Mouse (Mus musculus): Measurements from ENCODE around the gene Tmem63a. TPM values are rescaled to one million over a fixed set of nuclear protein-coding genes. Genes with fewer than 3 reads are reported as not detected.

Gene Tmem63a
- polyA plus RNA-seq, 1 experiment = 45.5 TPM

DNA sequence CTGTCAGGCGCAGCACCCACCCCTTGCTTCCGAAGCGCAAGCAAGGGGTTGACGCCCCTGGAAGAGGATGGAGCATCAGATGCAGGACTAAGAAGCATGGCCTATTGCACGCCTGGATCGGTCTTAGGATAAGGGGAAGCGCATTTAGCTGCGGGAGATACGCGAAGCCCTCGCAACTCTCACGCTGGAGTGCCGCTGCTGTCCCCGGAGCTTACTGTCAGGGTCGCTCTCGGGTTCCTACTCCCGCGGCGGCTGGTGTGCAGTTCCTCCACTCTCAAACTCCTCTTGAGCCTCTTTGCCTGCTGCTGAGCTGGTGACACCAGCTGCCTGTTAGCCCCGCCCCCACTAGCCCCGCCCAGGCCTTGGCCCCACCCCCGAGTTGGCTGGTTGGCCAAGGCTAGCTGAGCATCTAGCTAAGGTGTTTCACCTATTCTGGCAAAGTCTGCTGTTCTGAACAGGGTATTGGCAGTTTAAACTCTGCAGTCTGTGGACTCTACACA, 75.1 kb downstream of the Tmem63a start:
- no peaks in the 10 kb centered on the region for H3K27me3 ChIP-seq (ENCODE audit: control insufficient read depth, insufficient read depth, insufficient read length)
- no peaks in the 10 kb centered on the region for H3K36me3 ChIP-seq (ENCODE audit: control insufficient read depth, insufficient read depth)
- no peaks in the 10 kb centered on the region for H3K79me2 ChIP-seq (ENCODE audit: control insufficient read depth, insufficient read depth)
- H3K4me3 ChIP-seq = peak overlapping the region; percentile 38
- TF ChIP-seq MYOG (IDR thresholded peaks at IDR 0.05; ENCODE audit: control insufficient read depth in 1 of 3, insufficient read depth in 1 of 3, insufficient read length in 2 of 3, low read depth in 2 of 3) = no peak
- peak; percentile 80 for TF ChIP-seq POLR2A (IDR thresholded peaks at IDR 0.05; ENCODE audit: insufficient read length, low read depth)
- TF ChIP-seq POLR2AphosphoS2 (IDR thresholded peaks at IDR 0.05; ENCODE audit: insufficient read length, low read depth) = peak; percentile 82
- no peak overlapping the region for H3ac ChIP-seq (ENCODE audit: control insufficient read depth, insufficient read length)
- H3K4me2 ChIP-seq (ENCODE audit: low read depth) = peak overlapping the region; percentile 96

DNA sequence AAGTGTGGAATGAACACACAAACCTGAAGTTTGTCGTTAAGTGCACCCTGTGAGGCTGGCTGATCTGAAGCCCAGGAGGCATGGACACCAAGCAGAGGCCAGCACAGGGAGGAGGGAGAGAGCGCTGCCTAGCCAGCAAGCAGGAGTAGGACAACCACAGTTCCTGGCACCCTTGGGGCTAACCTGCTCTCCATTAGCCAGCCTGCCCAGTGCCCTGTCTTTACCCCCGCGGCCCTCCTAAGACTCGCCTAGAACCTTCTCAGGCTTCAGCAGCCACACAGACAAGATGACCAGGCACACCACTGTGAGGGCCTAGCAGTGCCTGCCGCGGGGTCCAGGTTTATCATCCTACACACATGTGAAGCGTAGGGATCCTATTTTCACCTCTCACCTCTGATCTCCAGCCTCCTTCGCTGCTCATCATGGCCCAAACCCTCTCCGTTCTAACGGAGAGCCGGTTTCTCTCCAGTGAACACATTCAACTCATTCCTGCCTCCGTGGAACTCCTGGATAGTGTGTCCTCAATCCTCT, 75.8 kb downstream of the Tmem63a start:
- no peak overlapping the region for H3K4me2 ChIP-seq (ENCODE audit: low read depth)
- TF ChIP-seq REST (IDR thresholded peaks at IDR 0.05; ENCODE audit: insufficient read depth, insufficient read length) (no peak), E2F4 (IDR thresholded peaks at IDR 0.05; ENCODE audit: insufficient read depth) (no peak)
- no peak overlapping the region for H3ac ChIP-seq (ENCODE audit: control insufficient read depth, insufficient read length)
- peak overlapping the region; percentile 38 for H3K4me3 ChIP-seq
- no peaks in the 10 kb centered on the region for H3K27me3 ChIP-seq (ENCODE audit: control insufficient read depth, insufficient read depth, insufficient read length)
- H3K36me3 ChIP-seq (ENCODE audit: control insufficient read depth, insufficient read depth) = no peaks in the 10 kb centered on the region
- H3K79me2 ChIP-seq (ENCODE audit: control insufficient read depth, insufficient read depth) = no peaks in the 10 kb centered on the region

DNA sequence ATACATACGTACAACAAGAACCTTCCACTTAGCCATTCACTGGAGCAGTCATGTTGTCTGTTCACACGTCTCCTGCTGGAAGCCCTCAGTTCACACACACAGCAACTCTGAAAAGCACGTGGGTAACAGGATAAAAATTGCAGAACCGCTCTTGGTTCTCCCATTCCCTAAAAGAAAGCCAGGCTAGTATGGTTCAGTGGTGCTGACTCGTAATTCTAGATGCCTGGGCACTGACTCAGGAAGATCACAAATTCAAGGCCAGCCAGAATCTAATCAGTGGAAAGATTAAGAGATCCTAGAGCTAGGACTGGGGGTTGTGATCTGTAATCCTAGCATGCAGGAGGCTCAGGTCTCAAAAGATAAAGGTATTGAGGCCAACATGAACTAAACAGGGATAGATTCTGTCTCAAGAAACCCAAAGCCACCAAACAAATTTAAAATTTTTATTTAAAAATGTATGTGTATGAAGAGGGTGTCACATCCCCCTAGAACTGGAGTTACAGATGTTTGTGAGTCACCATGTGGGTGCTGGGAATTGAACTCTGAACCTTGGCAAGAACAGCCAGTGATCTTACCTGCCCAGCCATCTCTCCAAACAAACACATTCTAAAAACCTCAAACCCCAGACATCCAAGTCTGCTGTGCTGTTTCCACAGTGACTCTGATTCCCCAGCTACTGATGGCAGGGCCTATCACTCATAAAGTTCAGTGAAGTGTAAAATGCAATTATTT, 78.8 kb downstream of the Tmem63a start, which contains the start of gene Ephx1:
Ephx1 (minus strand) TSS at position 149 of the 732 bp plus-strand sequence.
- TF ChIP-seq USF1 (IDR thresholded peaks at IDR 0.05; ENCODE audit: low read depth) (no peak), REST (IDR thresholded peaks at IDR 0.05; ENCODE audit: insufficient read depth, insufficient read length) (no peak), CEBPB (IDR thresholded peaks at IDR 0.05; ENCODE audit: insufficient read depth, poor library complexity, severe bottlenecking) (no peak), SRF (IDR thresholded peaks at IDR 0.05; ENCODE audit: control insufficient read depth, insufficient read length, low read depth) (no peak), MYOD1 (IDR thresholded peaks at IDR 0.05; ENCODE audit: control insufficient read depth in 1 of 3, insufficient read length in 2 of 3, low read depth in 2 of 3) (no peak), MAX (IDR thresholded peaks at IDR 0.05; ENCODE audit: low read depth) (no peak), MYOG (IDR thresholded peaks at IDR 0.05; ENCODE audit: control insufficient read depth in 1 of 3, insufficient read depth in 1 of 3, insufficient read length in 2 of 3, low read depth in 2 of 3) (no peak), TCF3 (IDR thresholded peaks at IDR 0.05; ENCODE audit: insufficient read length, low read depth) (no peak), POLR2AphosphoS2 (IDR thresholded peaks at IDR 0.05; ENCODE audit: insufficient read length, low read depth) (no peak), E2F4 (IDR thresholded peaks at IDR 0.05; ENCODE audit: insufficient read depth) (no peak)
- Histone ChIP-seq H3ac (ENCODE audit: control insufficient read depth, insufficient read length) (no peak within 1 kb of the TSS), H3K4me2 (ENCODE audit: low read depth) (no peak within 1 kb of the TSS), H3K4me3 (no peak within 1 kb of the TSS), H3K79me2 (ENCODE audit: control insufficient read depth, insufficient read depth) (no peaks in the 10 kb centered on the region), H3K27me3 (ENCODE audit: control insufficient read depth, insufficient read depth, insufficient read length) (peaks cover 7% of the 10 kb centered on the region), H3K36me3 (ENCODE audit: control insufficient read depth, insufficient read depth) (no peaks in the 10 kb centered on the region)

DNA sequence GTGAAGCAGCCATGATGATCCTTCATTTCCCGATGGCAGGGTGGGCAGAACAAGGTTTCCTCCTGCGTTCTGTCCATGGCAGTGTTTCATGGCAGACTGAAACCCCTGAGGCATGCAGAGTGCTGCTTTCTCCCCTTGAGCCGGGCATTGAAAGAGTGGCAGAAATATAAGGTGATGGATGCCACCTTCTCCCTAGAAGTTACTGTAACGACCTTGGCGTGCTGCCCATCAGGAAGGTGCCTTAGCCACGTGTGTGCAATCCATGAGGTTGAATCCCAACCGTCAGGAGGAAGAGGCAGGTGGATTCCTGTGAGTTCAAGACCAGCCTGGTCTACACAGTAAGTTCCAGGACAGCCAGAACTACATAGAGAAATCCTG, 79.3 kb downstream of the Tmem63a start:
- no peak overlapping the region for H3ac ChIP-seq (ENCODE audit: control insufficient read depth, insufficient read length)
- no peak overlapping the region for H3K4me2 ChIP-seq (ENCODE audit: low read depth)
- H3K36me3 ChIP-seq (ENCODE audit: control insufficient read depth, insufficient read depth) = no peaks in the 10 kb centered on the region
- no peaks in the 10 kb centered on the region for H3K79me2 ChIP-seq (ENCODE audit: control insufficient read depth, insufficient read depth)
- H3K27me3 ChIP-seq (ENCODE audit: control insufficient read depth, insufficient read depth, insufficient read length) = peaks cover 10% of the 10 kb centered on the region
- TF ChIP-seq REST (IDR thresholded peaks at IDR 0.05; ENCODE audit: insufficient read depth, insufficient read length) = no peak
- TF ChIP-seq USF1 (IDR thresholded peaks at IDR 0.05; ENCODE audit: low read depth) = no peak
- no peak for TF ChIP-seq MAX (IDR thresholded peaks at IDR 0.05; ENCODE audit: low read depth)
- no peak for TF ChIP-seq TCF3 (IDR thresholded peaks at IDR 0.05; ENCODE audit: insufficient read length, low read depth)
- H3K4me3 ChIP-seq = no peak overlapping the region

DNA sequence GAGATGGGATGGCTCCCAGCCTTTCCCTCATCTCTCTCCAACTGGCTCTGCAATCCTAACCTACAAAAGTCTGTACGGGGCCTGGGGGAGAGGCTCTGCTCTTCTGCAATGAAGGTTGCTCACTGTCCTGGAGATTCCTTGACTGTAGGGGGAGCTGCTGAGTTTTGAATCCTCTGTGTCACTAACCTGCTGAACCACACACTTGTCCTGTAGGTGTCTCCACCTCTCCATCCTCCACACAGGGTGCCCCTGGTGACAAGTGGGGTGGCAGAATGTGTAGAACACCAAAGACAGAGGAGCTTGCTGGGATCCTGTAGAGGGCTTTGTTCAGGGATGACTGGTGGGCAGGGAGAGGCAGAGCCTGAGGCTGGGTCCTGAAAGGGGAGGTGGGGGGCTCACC, 80.1 kb downstream of the Tmem63a start:
- no peak overlapping the region for H3K4me3 ChIP-seq
- H3K79me2 ChIP-seq (ENCODE audit: control insufficient read depth, insufficient read depth) = no peaks in the 10 kb centered on the region
- no peak for TF ChIP-seq SRF (IDR thresholded peaks at IDR 0.05; ENCODE audit: control insufficient read depth, insufficient read length, low read depth)
- no peak for TF ChIP-seq MYOD1 (IDR thresholded peaks at IDR 0.05; ENCODE audit: control insufficient read depth in 1 of 3, insufficient read length in 2 of 3, low read depth in 2 of 3)
- no peak for TF ChIP-seq REST (IDR thresholded peaks at IDR 0.05; ENCODE audit: insufficient read depth, insufficient read length)
- no peak for TF ChIP-seq E2F4 (IDR thresholded peaks at IDR 0.05; ENCODE audit: insufficient read depth)
- TF ChIP-seq POLR2AphosphoS2 (IDR thresholded peaks at IDR 0.05; ENCODE audit: insufficient read length, low read depth) = no peak
- no peak for TF ChIP-seq MAX (IDR thresholded peaks at IDR 0.05; ENCODE audit: low read depth)
- no peak for TF ChIP-seq TCF3 (IDR thresholded peaks at IDR 0.05; ENCODE audit: insufficient read length, low read depth)
- H3K36me3 ChIP-seq (ENCODE audit: control insufficient read depth, insufficient read depth) = no peaks in the 10 kb centered on the region
- no peak overlapping the region for H3ac ChIP-seq (ENCODE audit: control insufficient read depth, insufficient read length)
- no peak overlapping the region for H3K4me2 ChIP-seq (ENCODE audit: low read depth)
- H3K27me3 ChIP-seq (ENCODE audit: control insufficient read depth, insufficient read depth, insufficient read length) = peaks cover 10% of the 10 kb centered on the region

Other genes with a start within 250 kb of the Tmem63a start
- not detected for gene Mixl1, start 245.3 kb upstream of the Tmem63a start, polyA plus RNA-seq (2012; fragmentation: generic; extraction: Trizol)
- gene Acbd3, start 216.3 kb upstream of the Tmem63a start, polyA plus RNA-seq (2012; fragmentation: generic; extraction: Trizol) = 13.6 TPM
- gene H3f3a, start 128.4 kb upstream of the Tmem63a start, polyA plus RNA-seq (2012; fragmentation: generic; extraction: Trizol) = 597 TPM
- 15.3 TPM for gene Sde2, start 91.2 kb upstream of the Tmem63a start, polyA plus RNA-seq (2012; fragmentation: generic; extraction: Trizol)
- not detected for gene Lefty2, start 49.2 kb upstream of the Tmem63a start, polyA plus RNA-seq (2012; fragmentation: generic; extraction: Trizol)
- gene Pycr2, start 38.1 kb upstream of the Tmem63a start, polyA plus RNA-seq (2012; fragmentation: generic; extraction: Trizol) = 52.6 TPM
- gene Lefty1, start 7.3 kb upstream of the Tmem63a start, polyA plus RNA-seq (2012; fragmentation: generic; extraction: Trizol) = 2.9 TPM
- 116 TPM for gene Ephx1, start 78.6 kb downstream of the Tmem63a start, polyA plus RNA-seq (2012; fragmentation: generic; extraction: Trizol)
- not detected for gene 9130409I23Rik, start 108.9 kb downstream of the Tmem63a start, polyA plus RNA-seq (2012; fragmentation: generic; extraction: Trizol)
- gene Nvl, start 201.9 kb downstream of the Tmem63a start, polyA plus RNA-seq (2012; fragmentation: generic; extraction: Trizol) = 7.8 TPM
- gene Cnih4, start 202.3 kb downstream of the Tmem63a start, polyA plus RNA-seq (2012; fragmentation: generic; extraction: Trizol) = 56.8 TPM

Measured in myocyte (in vitro differentiated cells).